Mouse (Mus musculus) intestine, embryonic 14.5 days (tissue): ENCODE data around the gene Eif4e. TPM values are rescaled to one million over a fixed set of nuclear protein-coding genes. Genes with fewer than 3 reads are reported as not detected.

ENCODE experiments used
- ATAC-seq: fragments of 200-750 bp; cut with Nextera tagmentation; replicated peaks from 2 replicates; pipeline ENCODE4 v1.8.0; 2017; ENCODE audit warnings: low read depth, moderate number of reproducible peaks, moderate TSS enrichment, moderate library complexity; ENCODE audit not compliant: low FRiP score, low TSS enrichment
- DNase-seq: peaks from one replicate; pipeline ENCODE4 v3.0.0-alpha.2; 2018; ENCODE audit warnings: low spot score
- H3K27ac ChIP-seq: fragments of 300-500 bp; sonication (generic); 2 replicates; pipeline ENCODE4 v1.5.1; 2014; ENCODE audit warnings: low read depth, mild to moderate bottlenecking, control low read depth
- H3K27me3 ChIP-seq: fragments of 300-500 bp; sonication (generic); replicated peaks from 2 replicates; pipeline ENCODE4 v1.6.1; 2014; ENCODE audit warnings: low read length, control low read depth; ENCODE audit not compliant: control insufficient read depth, insufficient read depth
- H3K36me3 ChIP-seq: fragments of 300-500 bp; sonication (generic); 2 replicates; pipeline ENCODE4 v1.6.1; 2014; ENCODE audit warnings: low read length, control low read depth; ENCODE audit not compliant: control insufficient read depth, insufficient read depth
- H3K4me1 ChIP-seq: fragments of 300-500 bp; sonication (generic); replicated peaks from 2 replicates; pipeline ENCODE4 v1.6.1; 2014; ENCODE audit warnings: low read length, control low read depth, mixed read lengths; ENCODE audit not compliant: control insufficient read depth, insufficient read depth
- H3K4me2 ChIP-seq: fragments of 300-500 bp; sonication (generic); 2 replicates; pipeline ENCODE4 v1.6.1; 2014; ENCODE audit warnings: low read length
- H3K4me3 ChIP-seq: fragments of 300-500 bp; sonication (generic); 2 replicates; pipeline ENCODE4 v1.5.1; 2014; ENCODE audit warnings: low read depth, low read length, control low read depth, mixed read lengths
- H3K9ac ChIP-seq: fragments of 300-500 bp; sonication (generic); 2 replicates; pipeline ENCODE4 v1.6.1; 2014; ENCODE audit warnings: mild to moderate bottlenecking, low read length
- H3K9me3 ChIP-seq: fragments of 300-500 bp; sonication (generic); 2 replicates; pipeline ENCODE4 v1.6.1; 2016; ENCODE audit warnings: low read length, control low read depth; ENCODE audit not compliant: control insufficient read depth
- WGBS: fragments of 180-500 bp; shearing (Covaris S2); extraction: QIAGEN DNeasy Blood & Tissue Kit; methylation state at CpG from one replicate; pipeline ENCODE4 v1.1.7; 2014; 5-methylcytosine and 5-hydroxymethylcytosine counted together
- polyA plus RNA-seq: library from polyadenylated mRNA; unstranded; fragments of >200 nt; fragmentation: Nextera tagmentation; extraction: Ambion mirVana; gene quantifications from 2 replicates; pipeline ENCODE4 v1.2.1, GENCODE M21; 2014

The Eif4e gene
- polyA plus RNA-seq, 1 experiment from 2014 or later, result 345 TPM

DNA sequence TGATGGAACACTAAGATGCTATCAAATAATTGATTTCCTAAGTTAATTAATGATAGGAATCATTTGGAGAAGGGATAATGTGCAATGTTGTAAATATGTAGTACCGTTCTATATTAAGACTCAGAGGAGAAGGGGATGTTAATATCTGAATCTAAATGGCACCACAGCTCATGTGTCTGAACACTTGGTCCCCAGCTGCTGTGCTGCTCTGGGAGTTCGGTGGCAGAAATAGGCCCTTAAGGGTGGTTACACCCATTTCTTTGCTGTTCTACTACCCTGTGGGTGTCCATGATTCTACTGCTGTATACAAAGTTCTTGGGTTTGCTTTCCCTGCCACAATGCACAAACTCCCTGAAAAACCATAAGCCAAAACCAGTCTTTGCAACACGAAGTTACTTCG, 61.2 kb downstream of the Eif4e start:
- Histone ChIP-seq H3K9me3 (no peaks in the 10 kb centered on the region), H3K27me3 (no peaks in the 10 kb centered on the region), H3K9ac (no peak overlapping the region), H3K4me2 (no peak overlapping the region), H3K27ac (no peak overlapping the region), H3K4me3 (no peak overlapping the region), H3K4me1 (no peaks in the 10 kb centered on the region), H3K36me3 (no peaks in the 10 kb centered on the region)
- ATAC-seq (no peak), DNase-seq (no peak)
- WGBS, result 89% methylated on average over 4 of the region's 4 CpGs

DNA sequence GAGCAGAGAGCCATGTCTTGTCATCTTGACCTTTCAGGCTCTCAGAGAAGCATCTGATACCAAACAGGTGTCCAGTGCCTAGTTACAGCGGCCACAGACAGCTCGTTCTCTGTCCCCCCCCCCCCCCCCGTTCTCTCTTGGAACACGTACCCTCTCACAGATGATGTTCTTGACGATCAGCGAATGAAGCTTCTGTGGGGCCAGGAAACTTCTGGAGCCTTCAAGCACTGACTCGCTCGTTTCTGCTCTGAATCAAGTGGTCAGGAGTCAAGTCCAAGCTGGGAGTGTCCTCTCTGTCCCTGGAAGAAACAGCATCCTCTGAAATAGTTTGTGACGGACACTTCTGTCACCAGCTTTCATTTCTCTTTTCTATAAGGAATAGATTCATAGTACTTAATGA, 62.0 kb downstream of the Eif4e start:
- no peak overlapping the region for H3K9ac ChIP-seq
- no peak overlapping the region for H3K4me3 ChIP-seq
- H3K27me3 ChIP-seq, result no peaks in the 10 kb centered on the region
- no peaks in the 10 kb centered on the region for H3K4me1 ChIP-seq
- ATAC-seq (no peak), DNase-seq (no peak)
- H3K9me3 ChIP-seq, result no peaks in the 10 kb centered on the region
- WGBS, result 82% methylated on average over 9 of the region's 9 CpGs
- no peaks in the 10 kb centered on the region for H3K36me3 ChIP-seq
- H3K4me2 ChIP-seq, result no peak overlapping the region
- H3K27ac ChIP-seq, result no peak overlapping the region

DNA sequence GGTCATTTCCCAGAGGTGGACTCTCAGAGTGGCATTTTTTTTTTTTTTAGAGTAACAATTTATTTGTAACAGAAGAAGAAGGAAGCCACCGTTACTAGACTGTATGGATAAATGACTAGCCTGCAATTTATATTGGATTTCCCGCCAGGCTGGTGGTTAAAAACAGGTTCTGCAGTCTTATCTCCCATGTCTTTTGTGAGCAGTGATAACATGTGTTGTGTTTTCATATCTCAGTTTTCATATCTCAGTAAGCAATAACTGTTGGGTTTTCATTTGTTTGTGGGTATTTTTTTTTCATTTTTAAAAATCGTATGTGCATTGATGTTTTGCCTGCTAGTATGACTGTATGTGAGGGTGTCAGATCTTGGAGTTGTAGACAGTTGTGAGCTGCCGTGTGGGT, 65.0 kb downstream of the Eif4e start:
- no peaks in the 10 kb centered on the region for H3K9me3 ChIP-seq

DNA sequence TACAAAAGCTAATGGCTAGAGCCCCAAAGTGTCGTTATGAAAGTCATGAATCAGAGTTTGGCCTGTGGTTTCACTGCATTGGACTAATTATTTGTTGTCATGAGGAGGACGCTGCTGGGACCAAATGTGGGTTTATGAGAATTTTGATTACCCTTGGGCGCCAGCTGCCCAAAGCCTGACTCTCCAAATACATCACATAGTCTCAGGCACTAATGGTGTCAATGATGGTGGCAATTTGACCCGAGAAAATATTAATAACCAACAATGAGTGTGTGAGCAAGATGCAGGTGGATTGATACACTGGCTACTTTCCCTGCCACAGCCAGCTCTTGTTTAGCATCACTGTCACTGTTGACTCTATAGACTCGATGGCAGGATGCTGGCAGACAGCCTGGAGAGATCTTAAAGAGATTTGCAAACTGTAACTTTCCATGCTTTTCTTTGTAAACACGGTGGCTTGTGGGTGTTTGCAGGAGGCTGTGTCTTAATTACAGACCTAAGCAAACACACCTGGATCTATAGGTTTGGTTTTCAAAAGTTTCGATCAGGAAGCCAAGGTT, 65.9 kb downstream of the Eif4e start:
- 78% methylated on average over 7 of the region's 7 CpGs for WGBS
- no peak for DNase-seq

More for the DNA sequence above, 65.0 kb downstream of the Eif4e start:
- no peak overlapping the region for H3K27ac ChIP-seq
- no peak overlapping the region for H3K9ac ChIP-seq
- H3K36me3 ChIP-seq, result no peaks in the 10 kb centered on the region
- H3K4me1 ChIP-seq, result no peaks in the 10 kb centered on the region
- no peak overlapping the region for H3K4me2 ChIP-seq
- no peak for DNase-seq
- H3K4me3 ChIP-seq, result no peak overlapping the region
- no peaks in the 10 kb centered on the region for H3K27me3 ChIP-seq
- WGBS, result 92% methylated on average over 4 of the region's 4 CpGs
- ATAC-seq, result no peak

DNA sequence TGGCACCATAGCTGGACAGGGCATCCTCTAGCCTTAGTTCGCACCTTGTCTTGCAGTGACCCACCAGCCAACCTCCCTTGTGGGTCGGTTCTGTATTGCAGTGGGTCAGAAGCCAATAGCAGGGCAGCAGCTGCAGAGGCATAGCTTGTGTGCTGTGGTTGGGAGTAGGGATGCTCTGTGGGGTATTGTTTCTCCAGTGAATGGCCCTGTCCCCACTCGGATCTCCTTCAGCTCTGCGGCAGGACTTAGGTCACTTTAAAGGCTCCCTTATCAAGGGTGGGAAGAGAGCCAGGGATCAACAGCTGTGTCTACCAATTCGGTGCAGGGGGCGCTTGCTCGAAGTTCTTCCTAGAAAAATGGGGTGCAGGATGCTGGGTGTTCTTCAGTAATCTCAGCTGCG, 67.2 kb downstream of the Eif4e start:
- Histone ChIP-seq H3K27me3 (no peaks in the 10 kb centered on the region), H3K4me2 (no peak overlapping the region), H3K4me1 (no peaks in the 10 kb centered on the region), H3K9ac (no peak overlapping the region), H3K9me3 (no peaks in the 10 kb centered on the region), H3K4me3 (no peak overlapping the region), H3K27ac (no peak overlapping the region), H3K36me3 (no peaks in the 10 kb centered on the region)
- 90% methylated on average over 8 of the region's 8 CpGs for WGBS
- ATAC-seq (no peak), DNase-seq (no peak)

More for the DNA sequence above, 65.9 kb downstream of the Eif4e start:
- Histone ChIP-seq H3K27me3 (no peaks in the 10 kb centered on the region), H3K36me3 (no peaks in the 10 kb centered on the region), H3K4me3 (no peak overlapping the region), H3K4me2 (no peak overlapping the region), H3K27ac (no peak overlapping the region), H3K4me1 (no peaks in the 10 kb centered on the region), H3K9me3 (no peaks in the 10 kb centered on the region), H3K9ac (no peak overlapping the region)
- ATAC-seq, result no peak

DNA sequence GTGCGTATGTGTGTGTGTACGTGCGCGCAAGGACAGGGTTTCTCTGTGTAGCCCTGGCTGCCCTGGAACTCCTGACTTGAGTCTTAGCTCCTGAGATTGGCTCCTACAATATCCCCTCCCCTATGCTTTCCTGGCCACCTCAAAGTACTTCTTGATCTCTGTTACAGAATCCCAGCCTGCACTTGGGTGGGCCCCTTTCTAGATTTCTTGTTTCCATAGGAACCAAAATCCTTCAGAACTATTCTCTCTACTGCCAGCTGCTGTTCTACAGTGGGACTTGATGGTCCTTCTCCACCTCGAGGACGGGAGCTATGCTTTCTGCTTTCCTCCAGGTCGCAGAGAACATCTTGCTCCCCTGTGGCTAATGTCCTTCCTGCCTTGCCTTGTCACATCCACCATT, 67.9 kb downstream of the Eif4e start:
- H3K4me1 ChIP-seq, result no peaks in the 10 kb centered on the region
- 88% methylated on average over 7 of the region's 7 CpGs for WGBS
- H3K4me2 ChIP-seq, result no peak overlapping the region
- no peak overlapping the region for H3K4me3 ChIP-seq
- no peak overlapping the region for H3K9ac ChIP-seq
- no peak overlapping the region for H3K27ac ChIP-seq
- H3K9me3 ChIP-seq, result no peaks in the 10 kb centered on the region
- DNase-seq (no peak), ATAC-seq (no peak)
- H3K36me3 ChIP-seq, result no peaks in the 10 kb centered on the region
- H3K27me3 ChIP-seq, result no peaks in the 10 kb centered on the region

- Histone ChIP-seq H3K4me3 (no peak overlapping the region), H3K27me3 (no peaks in the 10 kb centered on the region), H3K4me2 (no peak overlapping the region), H3K27ac (no peak overlapping the region), H3K9me3 (no peaks in the 10 kb centered on the region), H3K9ac (no peak overlapping the region), H3K4me1 (no peaks in the 10 kb centered on the region), H3K36me3 (no peaks in the 10 kb centered on the region)
- 56% methylated on average over 4 of the region's 4 CpGs for WGBS
- ATAC-seq, result no peak
- no peak for DNase-seq
Observed at GRCm38 (mm10) chr3:138601076-138601475, 75.1 kb downstream of the Eif4e start.

DNA sequence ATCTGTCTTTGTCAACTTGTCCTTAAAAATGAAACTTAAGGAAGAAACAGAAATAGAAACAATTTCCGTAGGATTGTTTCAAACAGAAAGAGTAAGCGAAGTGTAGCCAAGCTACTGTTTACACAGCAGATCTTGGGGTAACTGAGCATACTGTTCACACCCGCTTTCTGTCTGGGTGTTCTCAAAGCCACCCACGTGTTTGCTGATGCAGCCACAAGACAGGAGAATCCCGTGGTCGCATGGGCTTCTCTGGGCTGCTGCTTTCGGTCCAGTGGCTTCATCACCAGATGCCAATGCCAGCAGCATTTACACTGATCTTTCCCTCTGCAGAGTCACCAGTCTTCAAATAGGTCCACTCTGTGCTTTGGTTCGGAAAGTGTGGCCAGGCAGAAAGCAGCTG, 79.2 kb downstream of the Eif4e start:
- Histone ChIP-seq H3K4me3 (no peak overlapping the region), H3K4me2 (no peak overlapping the region), H3K27me3 (no peaks in the 10 kb centered on the region), H3K4me1 (no peaks in the 10 kb centered on the region), H3K9me3 (no peaks in the 10 kb centered on the region), H3K9ac (no peak overlapping the region), H3K36me3 (no peaks in the 10 kb centered on the region), H3K27ac (no peak overlapping the region)
- DNase-seq, result no peak
- ATAC-seq, result no peak
- WGBS, result 56% methylated on average over 8 of the region's 8 CpGs

GRCm38 (mm10) chr3:138608665-138609064, 82.7 kb downstream of the Eif4e start:
- no peak for ATAC-seq

More at GRCm38 (mm10) chr3:138608665-138609064, 82.7 kb downstream of the Eif4e start:
- H3K36me3 ChIP-seq, result no peaks in the 10 kb centered on the region
- no peak overlapping the region for H3K4me2 ChIP-seq
- H3K9ac ChIP-seq, result no peak overlapping the region
- WGBS, result 83% methylated on average over 5 of the region's 5 CpGs
- no peaks in the 10 kb centered on the region for H3K9me3 ChIP-seq
- no peaks in the 10 kb centered on the region for H3K27me3 ChIP-seq
- DNase-seq, result no peak
- no peak overlapping the region for H3K4me3 ChIP-seq
- no peak overlapping the region for H3K27ac ChIP-seq
- H3K4me1 ChIP-seq, result peaks cover 7% of the 10 kb centered on the region
